Mouse (Mus musculus) kidney, adult 9 months (tissue): ENCODE measurements around the gene Zfp273.
"Not testable (repeated sequence)": the region's sequence is repeated elsewhere in the genome, so short reads cannot be mapped to it uniquely, and the experiment has no call there.

Experiments used
- DNase-seq: peaks from one replicate; pipeline ENCODE4 v3.0.0; 2022

The Zfp273 gene

GRCm38 (mm10) chr13:67813710-67814660, at the start of gene Zfp273:
Gene Zfp273, plus strand, starts transcription at chr13:67813740.
- peak; percentile 91 for DNase-seq

- peak; percentile 82 for DNase-seq
Measured at GRCm38 (mm10) chr13:67779265-67780221, 34.0 kb upstream of the Zfp273 start, which contains the start of gene Zfp493. Gene Zfp493, plus strand, starts transcription at chr13:67779693.

GRCm38 (mm10) chr13:67791921-67792455, 21.6 kb upstream of the Zfp273 start:
- no peak for DNase-seq

- no peak for DNase-seq
Measured at GRCm38 (mm10) chr13:67798618-67799017, 14.9 kb upstream of the Zfp273 start.

GRCm38 (mm10) chr13:67799151-67799550, 14.4 kb upstream of the Zfp273 start:
- DNase-seq = not testable (repeated sequence)

- DNase-seq = no peak
Measured at GRCm38 (mm10) chr13:67811651-67812210, 1.8 kb upstream of the Zfp273 start.

- DNase-seq = peak; percentile 13
Measured at GRCm38 (mm10) chr13:67812961-67813709, 405 bp upstream of the Zfp273 start.

- DNase-seq = no peak
Measured at GRCm38 (mm10) chr13:67818636-67819035, 5.1 kb downstream of the Zfp273 start.

- peak; percentile 72 for DNase-seq
Measured at GRCm38 (mm10) chr13:67830911-67831336, 17.4 kb downstream of the Zfp273 start, which contains the start of gene Gm10037. Gene Gm10037, plus strand, starts transcription at chr13:67831106.

GRCm38 (mm10) chr13:67833137-67833536, 19.6 kb downstream of the Zfp273 start:
- DNase-seq = not testable (repeated sequence)

GRCm38 (mm10) chr13:67843775-67844118, 30.2 kb downstream of the Zfp273 start:
- no peak for DNase-seq

- DNase-seq = peak; percentile 70
Measured at GRCm38 (mm10) chr13:67844119-67844852, 30.7 kb downstream of the Zfp273 start.

GRCm38 (mm10) chr13:67844853-67845194, 31.3 kb downstream of the Zfp273 start:
- no peak for DNase-seq

- no peak for DNase-seq
Measured at GRCm38 (mm10) chr13:67850361-67850760, 36.8 kb downstream of the Zfp273 start.

GRCm38 (mm10) chr13:67853130-67853529, 39.6 kb downstream of the Zfp273 start:
- no peak for DNase-seq

- no peak for DNase-seq
Measured at GRCm38 (mm10) chr13:67853983-67854382, 40.4 kb downstream of the Zfp273 start.

GRCm38 (mm10) chr13:67857317-67857716, 43.8 kb downstream of the Zfp273 start:
- DNase-seq = no peak

- DNase-seq = no peak
Measured at GRCm38 (mm10) chr13:67862508-67862907, 49.0 kb downstream of the Zfp273 start.

GRCm38 (mm10) chr13:67863026-67863425, 49.5 kb downstream of the Zfp273 start, which contains the start of gene BC048507:
Gene BC048507, plus strand, starts transcription at chr13:67863326.
- no peak for DNase-seq

GRCm38 (mm10) chr13:67864764-67865350, 51.3 kb downstream of the Zfp273 start:
- DNase-seq = no peak

- no peak for DNase-seq
Measured at GRCm38 (mm10) chr13:67867899-67868298, 54.4 kb downstream of the Zfp273 start.
